Mouse (Mus musculus): ENCODE measurements around the gene Fam19a2. TPM values are rescaled to one million over a fixed set of nuclear protein-coding genes. Genes with fewer than 3 reads are reported as not detected.
A peak's percentile ranks its signal among the peaks of the same experiment; 100 is the strongest.

Gene Fam19a2
- polyA plus RNA-seq, 1 experiment from 2014 or later = 46.9 TPM

DNA sequence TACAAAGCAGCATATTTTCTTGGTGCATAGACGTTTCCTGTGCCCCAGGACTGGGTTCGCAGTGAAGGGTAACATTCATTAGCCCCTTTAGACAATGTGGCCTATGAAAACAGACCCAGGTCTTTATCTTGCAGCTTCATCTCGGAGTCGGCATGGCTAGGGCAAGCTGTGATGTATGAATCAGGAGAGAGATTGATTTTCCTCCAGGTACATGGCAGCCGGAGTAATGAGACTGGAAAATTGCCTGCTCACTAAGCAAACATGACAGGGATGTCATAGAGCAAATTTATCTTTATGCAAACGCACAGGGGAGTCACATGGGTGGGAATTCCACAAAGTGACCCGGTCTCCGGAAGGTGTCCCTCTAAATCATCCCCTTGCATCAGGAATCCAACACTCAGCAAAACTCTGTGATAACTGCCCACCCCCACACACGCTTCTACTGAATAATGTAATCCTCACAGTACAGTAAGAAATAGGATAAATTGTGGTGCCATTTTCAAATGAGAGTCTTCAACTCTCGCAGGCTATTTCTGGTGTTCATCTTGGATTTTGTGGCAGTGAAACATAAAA is 306.9 kb downstream of the Fam19a2 start:
- Histone ChIP-seq H3K4me3 (replicated peaks; ENCODE audit: low read length) (no peak overlapping the region), H3K36me3 (replicated peaks; ENCODE audit: control insufficient read depth, insufficient read depth) (no peaks in the 10 kb centered on the region), H3K9ac (no peak overlapping the region), H3K27me3 (ENCODE audit: control insufficient read depth, insufficient read depth, low read length) (no peaks in the 10 kb centered on the region), H3K27ac (peak overlapping the region; percentile 47; the same call in 1 of the 2 replicates), H3K4me2 (replicated peaks) (no peak overlapping the region), H3K4me1 (replicated peaks; ENCODE audit: control insufficient read depth, insufficient read depth, low read length) (no peaks in the 10 kb centered on the region), H3K9me3 (ENCODE audit: control insufficient read depth, low read length) (no peaks in the 10 kb centered on the region)
- ATAC-seq (ENCODE audit: low FRiP score) (no peak), DNase-seq (ENCODE audit: low spot score) (no peak)
- WGBS = 62% methylated on average over 10 of the region's 10 CpGs

DNA sequence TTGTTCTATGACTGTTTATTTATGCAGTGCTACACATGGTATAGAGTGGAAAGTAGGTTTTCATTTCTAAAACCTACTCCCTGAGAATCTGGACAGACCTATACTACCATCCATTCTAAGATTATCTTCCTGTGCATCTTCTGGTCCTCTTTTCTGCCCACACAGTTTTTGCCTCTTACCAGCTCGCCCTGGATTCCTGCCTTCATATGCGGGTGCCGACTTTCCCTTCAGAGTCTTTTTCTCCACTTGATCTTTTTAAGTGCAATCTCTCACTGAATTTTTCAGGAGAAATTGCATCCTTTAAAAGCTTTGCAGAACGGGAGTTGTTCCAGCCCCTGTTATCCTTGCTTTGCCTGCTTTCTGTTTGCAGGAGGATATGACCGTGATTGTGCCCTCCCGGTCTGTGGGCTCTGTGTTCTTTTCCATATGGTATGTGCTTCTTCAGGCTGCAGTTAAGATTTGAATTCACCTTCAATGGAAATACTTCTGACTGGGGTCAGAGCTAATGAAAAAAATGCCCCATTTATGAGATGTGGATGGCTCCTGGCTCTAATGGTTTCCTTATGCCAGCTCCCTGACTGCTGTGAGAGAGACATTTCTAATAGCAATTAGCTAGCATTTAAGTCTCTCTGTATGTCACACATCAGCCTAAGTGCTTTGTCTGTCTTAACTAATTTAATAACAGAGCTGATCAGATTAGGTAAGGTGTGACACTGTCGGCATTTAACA is 308.7 kb downstream of the Fam19a2 start:
- no peaks in the 10 kb centered on the region for H3K27me3 ChIP-seq (ENCODE audit: control insufficient read depth, insufficient read depth, low read length)
- no peak overlapping the region for H3K9ac ChIP-seq
- no peak overlapping the region for H3K4me2 ChIP-seq (replicated peaks)
- no peak overlapping the region for H3K4me3 ChIP-seq (replicated peaks; ENCODE audit: low read length)
- no peaks in the 10 kb centered on the region for H3K9me3 ChIP-seq (ENCODE audit: control insufficient read depth, low read length)
- 87% methylated on average over 7 of the region's 7 CpGs for WGBS
- no peaks in the 10 kb centered on the region for H3K36me3 ChIP-seq (replicated peaks; ENCODE audit: control insufficient read depth, insufficient read depth)
- no peak overlapping the region for H3K27ac ChIP-seq
- no peaks in the 10 kb centered on the region for H3K4me1 ChIP-seq (replicated peaks; ENCODE audit: control insufficient read depth, insufficient read depth, low read length)
- no peak for ATAC-seq (ENCODE audit: low FRiP score)
- DNase-seq (ENCODE audit: low spot score) = no peak

DNA sequence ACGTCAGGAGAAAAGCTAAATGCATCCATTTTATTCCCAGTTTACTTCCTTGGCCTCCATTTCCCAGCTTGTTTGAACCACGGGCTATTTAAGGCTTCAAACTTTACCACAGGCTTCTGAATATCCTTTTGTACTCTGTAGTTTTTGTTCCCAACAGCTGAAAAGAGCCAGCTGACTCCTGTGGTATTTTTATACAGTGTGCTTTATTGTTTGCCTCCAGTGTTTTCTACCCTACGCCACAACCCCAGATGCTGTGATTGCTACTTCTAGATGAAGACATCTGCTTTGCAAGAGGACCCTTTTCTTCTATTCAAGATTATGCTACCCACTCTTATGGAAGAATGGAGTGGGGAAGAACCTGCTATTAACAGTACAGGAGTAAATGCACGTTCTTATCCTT is 314.0 kb downstream of the Fam19a2 start:
- H3K9ac ChIP-seq = no peak overlapping the region
- no peaks in the 10 kb centered on the region for H3K9me3 ChIP-seq (ENCODE audit: control insufficient read depth, low read length)
- no peaks in the 10 kb centered on the region for H3K4me1 ChIP-seq (replicated peaks; ENCODE audit: control insufficient read depth, insufficient read depth, low read length)
- H3K27ac ChIP-seq = no peak overlapping the region
- ATAC-seq (ENCODE audit: low FRiP score) (no peak), DNase-seq (ENCODE audit: low spot score) (no peak)
- H3K27me3 ChIP-seq (ENCODE audit: control insufficient read depth, insufficient read depth, low read length) = no peaks in the 10 kb centered on the region
- H3K4me2 ChIP-seq (replicated peaks) = no peak overlapping the region
- WGBS = 49% methylated on average over 4 of the region's 4 CpGs
- no peaks in the 10 kb centered on the region for H3K36me3 ChIP-seq (replicated peaks; ENCODE audit: control insufficient read depth, insufficient read depth)
- no peak overlapping the region for H3K4me3 ChIP-seq (replicated peaks; ENCODE audit: low read length)

DNA sequence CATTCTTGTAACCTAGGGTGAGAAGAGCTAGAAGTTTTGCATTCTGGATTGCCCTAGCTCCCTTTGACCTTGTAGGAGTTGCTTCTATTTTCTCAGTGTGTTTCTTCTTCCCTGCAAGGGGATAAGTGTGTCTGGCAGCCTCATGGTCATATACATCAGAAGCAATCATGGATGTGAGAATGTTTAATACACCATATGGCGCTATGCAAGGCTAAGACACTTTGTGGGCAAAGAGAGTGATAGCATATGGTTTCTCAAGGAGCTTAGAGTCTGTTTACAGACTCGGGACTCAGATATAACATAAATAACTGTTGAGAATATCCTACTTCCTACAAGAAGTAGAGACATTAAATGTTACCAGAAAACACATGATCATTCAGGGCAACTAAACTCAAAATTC is 315.2 kb downstream of the Fam19a2 start:
- Histone ChIP-seq H3K4me2 (replicated peaks) (no peak overlapping the region), H3K4me3 (replicated peaks; ENCODE audit: low read length) (no peak overlapping the region), H3K4me1 (replicated peaks; ENCODE audit: control insufficient read depth, insufficient read depth, low read length) (no peaks in the 10 kb centered on the region), H3K27me3 (ENCODE audit: control insufficient read depth, insufficient read depth, low read length) (no peaks in the 10 kb centered on the region), H3K9ac (no peak overlapping the region), H3K27ac (no peak overlapping the region), H3K36me3 (replicated peaks; ENCODE audit: control insufficient read depth, insufficient read depth) (no peaks in the 10 kb centered on the region), H3K9me3 (ENCODE audit: control insufficient read depth, low read length) (no peaks in the 10 kb centered on the region)
- no peak for ATAC-seq (ENCODE audit: low FRiP score)
- DNase-seq (ENCODE audit: low spot score) = no peak
- 76% methylated on average over 2 of the region's 2 CpGs for WGBS

DNA sequence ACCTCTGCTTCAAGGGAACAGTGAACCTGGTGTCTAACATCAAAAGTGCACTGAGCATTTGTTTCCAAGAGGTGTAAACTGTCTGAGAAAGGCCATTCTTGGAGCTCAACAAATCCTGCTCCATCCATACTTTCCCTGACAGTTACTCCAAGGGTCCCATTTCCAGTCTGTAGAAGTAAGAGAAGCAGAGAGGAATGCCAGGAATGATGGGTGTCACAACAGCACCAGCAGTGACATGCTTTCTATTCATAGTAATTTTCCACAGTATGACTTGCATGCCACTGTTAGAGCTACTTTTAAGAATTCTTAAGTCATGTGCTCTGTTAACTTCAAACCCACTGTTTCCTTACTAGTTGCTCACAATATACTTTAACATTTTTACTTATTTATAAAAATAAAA is 331.2 kb downstream of the Fam19a2 start:
- Histone ChIP-seq H3K4me1 (replicated peaks; ENCODE audit: control insufficient read depth, insufficient read depth, low read length) (no peaks in the 10 kb centered on the region), H3K4me2 (replicated peaks) (no peak overlapping the region), H3K4me3 (replicated peaks; ENCODE audit: low read length) (no peak overlapping the region), H3K27me3 (ENCODE audit: control insufficient read depth, insufficient read depth, low read length) (no peaks in the 10 kb centered on the region), H3K9me3 (ENCODE audit: control insufficient read depth, low read length) (no peaks in the 10 kb centered on the region), H3K27ac (no peak overlapping the region), H3K36me3 (replicated peaks; ENCODE audit: control insufficient read depth, insufficient read depth) (no peaks in the 10 kb centered on the region), H3K9ac (no peak overlapping the region)
- no peak for DNase-seq (ENCODE audit: low spot score)
- no peak for ATAC-seq (ENCODE audit: low FRiP score)

DNA sequence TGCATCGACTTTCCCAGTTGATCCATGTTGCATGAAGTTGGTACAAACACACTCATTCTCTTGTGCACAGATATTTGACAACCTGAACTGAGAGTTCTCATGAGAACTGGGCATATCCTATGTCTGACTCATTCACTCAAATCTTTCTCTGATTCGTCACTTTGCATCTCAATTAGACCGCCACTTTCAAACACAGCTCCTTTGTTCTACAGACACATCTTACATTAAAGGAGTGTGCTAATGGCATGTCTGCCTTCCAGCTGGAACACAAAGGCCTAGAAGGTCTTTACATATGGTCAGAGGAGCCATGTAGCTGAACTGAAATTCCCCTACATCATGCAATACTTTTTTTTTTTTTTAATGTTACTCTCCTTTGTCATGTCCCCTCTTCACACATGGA is 333.3 kb downstream of the Fam19a2 start:
- Histone ChIP-seq H3K27ac (no peak overlapping the region), H3K4me1 (replicated peaks; ENCODE audit: control insufficient read depth, insufficient read depth, low read length) (no peaks in the 10 kb centered on the region), H3K4me2 (replicated peaks) (no peak overlapping the region), H3K27me3 (ENCODE audit: control insufficient read depth, insufficient read depth, low read length) (no peaks in the 10 kb centered on the region), H3K36me3 (replicated peaks; ENCODE audit: control insufficient read depth, insufficient read depth) (no peaks in the 10 kb centered on the region), H3K4me3 (replicated peaks; ENCODE audit: low read length) (no peak overlapping the region), H3K9me3 (ENCODE audit: control insufficient read depth, low read length) (no peaks in the 10 kb centered on the region), H3K9ac (no peak overlapping the region)
- ATAC-seq (ENCODE audit: low FRiP score) (no peak), DNase-seq (ENCODE audit: low spot score) (no peak)
- WGBS = 58% methylated on average over 3 of the region's 3 CpGs

DNA sequence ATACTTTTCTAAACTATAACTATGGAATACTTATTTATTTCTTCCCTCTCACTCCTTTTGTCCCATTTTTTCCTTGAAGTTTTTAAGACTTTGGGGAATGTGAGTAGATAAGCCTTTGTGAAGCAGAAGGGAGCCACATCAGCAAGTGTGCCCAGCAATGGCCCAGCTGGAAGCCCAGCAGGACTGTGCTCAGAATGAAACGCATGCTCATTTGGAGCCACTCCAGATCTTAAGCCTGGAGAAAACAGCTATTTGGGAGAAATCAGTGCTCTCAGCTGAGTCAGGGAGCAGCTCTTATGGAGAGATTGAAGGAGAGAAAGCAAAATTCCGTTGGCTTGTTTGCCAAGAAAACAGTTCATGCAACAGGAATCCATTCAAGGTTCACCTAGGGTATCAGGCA is 341.9 kb downstream of the Fam19a2 start:
- ATAC-seq (ENCODE audit: low FRiP score) (no peak), DNase-seq (ENCODE audit: low spot score) (no peak)
- WGBS = 37% methylated on average over 2 of the region's 2 CpGs
- H3K27ac ChIP-seq = no peak overlapping the region
- no peaks in the 10 kb centered on the region for H3K36me3 ChIP-seq (replicated peaks; ENCODE audit: control insufficient read depth, insufficient read depth)
- H3K4me2 ChIP-seq (replicated peaks) = no peak overlapping the region
- no peaks in the 10 kb centered on the region for H3K4me1 ChIP-seq (replicated peaks; ENCODE audit: control insufficient read depth, insufficient read depth, low read length)
- no peak overlapping the region for H3K9ac ChIP-seq
- H3K4me3 ChIP-seq (replicated peaks; ENCODE audit: low read length) = no peak overlapping the region
- H3K27me3 ChIP-seq (ENCODE audit: control insufficient read depth, insufficient read depth, low read length) = no peaks in the 10 kb centered on the region
- no peaks in the 10 kb centered on the region for H3K9me3 ChIP-seq (ENCODE audit: control insufficient read depth, low read length)

DNA sequence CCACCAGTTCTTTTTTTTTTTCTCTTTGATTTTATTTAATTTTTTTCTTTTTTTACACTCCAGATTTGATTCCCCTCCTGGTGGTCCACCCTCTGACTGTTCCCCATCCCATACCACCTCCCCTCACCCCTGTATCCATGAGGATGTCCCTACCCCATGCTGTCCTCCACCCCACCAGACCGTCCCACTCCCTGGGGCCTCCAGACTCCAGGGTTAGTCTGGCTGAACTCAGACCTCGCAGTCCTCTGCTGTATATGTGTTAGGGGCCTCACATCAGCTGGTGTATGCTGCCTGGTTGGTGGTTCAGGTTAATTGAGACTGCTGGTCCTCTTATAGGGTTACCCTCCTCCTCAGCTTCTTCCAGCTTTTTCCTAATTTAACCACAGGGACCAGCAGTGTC is 362.9 kb downstream of the Fam19a2 start:
- ATAC-seq (ENCODE audit: low FRiP score) (no peak), DNase-seq (ENCODE audit: low spot score) (no peak)
- Histone ChIP-seq H3K4me3 (replicated peaks; ENCODE audit: low read length) (no peak overlapping the region), H3K9me3 (ENCODE audit: control insufficient read depth, low read length) (no peaks in the 10 kb centered on the region), H3K9ac (no peak overlapping the region), H3K4me2 (replicated peaks) (no peak overlapping the region), H3K4me1 (replicated peaks; ENCODE audit: control insufficient read depth, insufficient read depth, low read length) (no peaks in the 10 kb centered on the region), H3K27ac (no peak overlapping the region), H3K36me3 (replicated peaks; ENCODE audit: control insufficient read depth, insufficient read depth) (no peaks in the 10 kb centered on the region), H3K27me3 (ENCODE audit: control insufficient read depth, insufficient read depth, low read length) (no peaks in the 10 kb centered on the region)
- 88% methylated on average over 2 of the region's 2 CpGs for WGBS

DNA sequence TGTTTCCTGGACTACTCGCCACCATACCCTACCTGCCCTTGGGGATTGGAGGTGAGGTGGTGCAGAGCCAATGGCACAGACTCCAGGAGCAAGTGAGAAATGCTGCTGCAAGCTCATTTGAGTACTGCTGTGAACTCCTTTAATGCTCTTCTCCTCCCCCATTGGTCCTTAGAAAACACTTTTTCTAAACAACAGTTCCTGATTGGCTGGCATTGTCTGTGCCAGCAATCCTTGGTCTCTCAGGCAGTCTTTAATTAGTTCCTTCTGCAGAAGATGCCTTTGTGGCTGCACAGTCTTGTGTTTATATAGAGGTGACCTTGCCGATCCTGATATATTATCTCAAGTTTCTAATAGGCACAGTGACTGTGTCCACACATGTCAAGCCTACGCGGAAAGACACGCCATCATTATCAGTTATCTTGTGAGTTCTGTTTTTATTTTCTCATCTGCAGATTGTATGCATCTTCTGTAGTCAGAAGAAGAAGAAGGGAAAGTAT is 365.5 kb downstream of the Fam19a2 start:
- no peaks in the 10 kb centered on the region for H3K4me1 ChIP-seq (replicated peaks; ENCODE audit: control insufficient read depth, insufficient read depth, low read length)
- DNase-seq (ENCODE audit: low spot score) = no peak
- no peak overlapping the region for H3K27ac ChIP-seq
- no peaks in the 10 kb centered on the region for H3K27me3 ChIP-seq (ENCODE audit: control insufficient read depth, insufficient read depth, low read length)
- no peak for ATAC-seq (ENCODE audit: low FRiP score)
- H3K4me3 ChIP-seq (replicated peaks; ENCODE audit: low read length) = no peak overlapping the region
- no peaks in the 10 kb centered on the region for H3K9me3 ChIP-seq (ENCODE audit: control insufficient read depth, low read length)
- WGBS = 93% methylated on average over 5 of the region's 5 CpGs
- no peak overlapping the region for H3K4me2 ChIP-seq (replicated peaks)
- H3K36me3 ChIP-seq (replicated peaks; ENCODE audit: control insufficient read depth, insufficient read depth) = no peaks in the 10 kb centered on the region
- H3K9ac ChIP-seq = no peak overlapping the region
